Mouse (Mus musculus): ENCODE results near the gene Tmco1. TPM values are rescaled to one million over a fixed set of nuclear protein-coding genes. Genes with fewer than 3 reads are reported as not detected.

Tmco1 gene
- total RNA-seq (2021), result 10 to 100 TPM; 52.4 to 52.7 TPM

- peak; percentile 96 to 97 for DNase-seq
These were observed at the start of gene Tmco1 for GRCm38 (mm10) chr1:167308261-167309054. TSS of gene Tmco1 (plus strand) at chr1:167308378.

GRCm38 (mm10) chr1:167259702-167260101 is 48.5 kb upstream of the Tmco1 start:
- DNase-seq, result peak; percentile 64 to 69

GRCm38 (mm10) chr1:167261750-167262149 is 46.4 kb upstream of the Tmco1 start:
- DNase-seq, result no peak

GRCm38 (mm10) chr1:167262489-167263041 is 45.6 kb upstream of the Tmco1 start:
- no peak for DNase-seq

GRCm38 (mm10) chr1:167265366-167265765 is 42.8 kb upstream of the Tmco1 start:
- DNase-seq, result no peak

GRCm38 (mm10) chr1:167266720-167267119 is 41.5 kb upstream of the Tmco1 start:
- no peak for DNase-seq

- DNase-seq, result no peak
These were observed 39.7 kb upstream of the Tmco1 start for GRCm38 (mm10) chr1:167268360-167269063.

- DNase-seq, result no peak
These were observed 38.8 kb upstream of the Tmco1 start for GRCm38 (mm10) chr1:167269350-167269811.

GRCm38 (mm10) chr1:167269856-167270270 is 38.3 kb upstream of the Tmco1 start:
- peak; percentile 73 to 74 for DNase-seq

- DNase-seq, result no peak
These were observed 37.7 kb upstream of the Tmco1 start for GRCm38 (mm10) chr1:167270342-167271111.

- DNase-seq, result no peak
These were observed 36.9 kb upstream of the Tmco1 start for GRCm38 (mm10) chr1:167271304-167271703.

GRCm38 (mm10) chr1:167271841-167272240 is 36.3 kb upstream of the Tmco1 start:
- DNase-seq, result no peak

- DNase-seq, result no peak
These were observed 34.6 kb upstream of the Tmco1 start for GRCm38 (mm10) chr1:167273380-167274163.

- no peak for DNase-seq
These were observed 33.4 kb upstream of the Tmco1 start for GRCm38 (mm10) chr1:167274646-167275390.

GRCm38 (mm10) chr1:167278395-167278794 is 29.8 kb upstream of the Tmco1 start:
- DNase-seq, result no peak

- no peak for DNase-seq
These were observed 28.9 kb upstream of the Tmco1 start for GRCm38 (mm10) chr1:167279160-167279715.

- DNase-seq, result no peak
These were observed 28.1 kb upstream of the Tmco1 start for GRCm38 (mm10) chr1:167280061-167280460.

- no peak for DNase-seq
These were observed 26.1 kb upstream of the Tmco1 start for GRCm38 (mm10) chr1:167282112-167282511.

- DNase-seq, result no peak
These were observed 25.4 kb upstream of the Tmco1 start for GRCm38 (mm10) chr1:167282768-167283167.

GRCm38 (mm10) chr1:167283441-167284257 is 24.5 kb upstream of the Tmco1 start:
- peak; percentile 56 to 60 for DNase-seq
